Mouse (Mus musculus) lung, adult 2 months (tissue): ENCODE measurements at regions not wholly inside any gene's neighbourhood (a gene's known extent, or its start where the extent isn't known, plus 50 kb on each side); places are given as distances from the start of the nearest gene placed in this dataset.

Experiments
- DNase-seq: peaks from one replicate; pipeline ENCODE4 v3.0.0; 2022
- H3K4me1 ChIP-seq: fragments of 200-500 bp; 2 replicates; pipeline ENCODE4 v1.6.1; 2011; ENCODE audit warnings: low read length; ENCODE audit not compliant: control insufficient read depth, insufficient read depth
- H3K4me3 ChIP-seq: fragments of 200-500 bp; replicated peaks from 2 replicates; pipeline ENCODE3; 2011; ENCODE audit warnings: low read depth, mild to moderate bottlenecking, control low read depth, low read length; ENCODE audit errors: extremely low read depth
- CTCF ChIP-seq: fragments of 200-500 bp; IDR thresholded peaks from 2 replicates; pipeline ENCODE4 v1.5.1; 2011; ENCODE audit warnings: mild to moderate bottlenecking, low read length, control low read depth; ENCODE audit not compliant: insufficient read depth
- POLR2A ChIP-seq: fragments of 200-500 bp; IDR thresholded peaks from 2 replicates; pipeline ENCODE4 v1.6.1; 2011; ENCODE audit warnings: low read depth, mild to moderate bottlenecking, control low read depth, low read length, borderline replicate concordance; ENCODE audit errors: extremely low read depth
- WGBS: fragments of 180-500 bp; shearing (Covaris S2); methylation state at CpG from one replicate; pipeline ENCODE4 v1.1.7; 2018; 5-methylcytosine and 5-hydroxymethylcytosine counted together

DNA sequence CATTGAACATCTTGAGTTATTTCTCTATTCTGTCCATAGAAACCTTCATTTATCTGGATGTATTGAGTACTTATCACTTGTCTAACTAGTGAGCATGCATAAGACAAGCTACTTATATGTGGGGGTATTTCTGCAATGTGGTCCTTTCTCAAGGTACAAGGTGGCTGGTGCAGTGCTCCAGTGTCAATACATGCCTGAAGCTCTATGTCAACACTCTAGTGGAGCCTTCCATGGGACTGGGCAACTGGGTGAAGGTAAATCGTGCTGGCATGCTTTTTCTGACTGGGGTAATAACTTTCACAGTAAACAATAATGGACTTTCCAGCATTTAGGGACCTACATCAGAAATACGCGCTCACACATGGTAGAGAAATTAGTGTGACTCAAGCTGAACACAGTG lies 750.9 kb downstream of the 1700064H15Rik start:
- Histone ChIP-seq H3K4me3 (no peak overlapping the region), H3K4me1 (no peaks in the 10 kb centered on the region)
- WGBS: 76% methylated on average over 3 of the region's 3 CpGs
- no peak for DNase-seq
- TF ChIP-seq POLR2A (no peak), CTCF (no peak)

DNA sequence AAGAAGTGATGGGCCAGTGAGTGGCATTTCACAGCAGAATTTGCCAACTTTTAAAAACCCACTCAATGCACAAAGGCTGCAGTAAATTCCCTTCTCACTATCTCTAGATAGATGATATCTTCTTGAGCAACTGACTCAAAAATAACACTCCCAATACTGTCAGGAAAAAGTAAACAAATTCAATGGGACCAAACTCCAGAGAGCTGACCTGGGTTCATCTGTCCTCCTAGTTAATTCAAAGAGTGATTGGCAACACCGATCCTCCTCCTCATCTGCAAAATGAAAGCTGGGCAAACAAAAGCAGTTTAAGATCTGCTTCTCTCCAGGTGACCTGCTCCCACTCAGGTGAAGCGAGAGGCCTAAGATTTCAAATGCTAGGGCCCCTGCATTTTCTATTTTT lies 747.3 kb downstream of the 1700064H15Rik start:
- DNase-seq: no peak
- WGBS: 60% methylated on average over 2 of the region's 2 CpGs
- TF ChIP-seq CTCF (no peak), POLR2A (no peak)
- Histone ChIP-seq H3K4me3 (no peak overlapping the region), H3K4me1 (no peaks in the 10 kb centered on the region)

DNA sequence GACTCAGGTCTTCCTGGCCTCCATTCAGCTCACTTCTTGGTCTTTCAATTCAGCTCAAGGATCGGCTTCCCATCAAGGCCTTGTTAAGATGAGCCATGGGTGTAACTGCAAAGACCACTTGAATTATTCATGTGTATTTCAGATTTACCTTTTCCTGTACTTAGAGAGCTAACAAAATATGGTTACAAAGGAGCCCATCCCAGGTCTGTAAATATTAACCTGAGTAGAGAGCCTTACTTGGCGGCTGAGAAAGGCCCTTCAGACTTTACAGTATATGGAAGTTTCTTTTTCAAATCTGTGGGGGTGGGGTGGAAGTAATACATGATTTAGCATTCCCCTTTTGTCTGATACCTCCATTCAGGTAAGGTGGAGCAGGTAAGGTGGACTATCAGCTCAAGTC lies 735.7 kb downstream of the 1700064H15Rik start:
- WGBS: 64% methylated on average over 2 of the region's 2 CpGs
- no peak for DNase-seq
- H3K4me3 ChIP-seq: no peak overlapping the region
- TF ChIP-seq CTCF (no peak), POLR2A (no peak)
- H3K4me1 ChIP-seq: no peaks in the 10 kb centered on the region

DNA sequence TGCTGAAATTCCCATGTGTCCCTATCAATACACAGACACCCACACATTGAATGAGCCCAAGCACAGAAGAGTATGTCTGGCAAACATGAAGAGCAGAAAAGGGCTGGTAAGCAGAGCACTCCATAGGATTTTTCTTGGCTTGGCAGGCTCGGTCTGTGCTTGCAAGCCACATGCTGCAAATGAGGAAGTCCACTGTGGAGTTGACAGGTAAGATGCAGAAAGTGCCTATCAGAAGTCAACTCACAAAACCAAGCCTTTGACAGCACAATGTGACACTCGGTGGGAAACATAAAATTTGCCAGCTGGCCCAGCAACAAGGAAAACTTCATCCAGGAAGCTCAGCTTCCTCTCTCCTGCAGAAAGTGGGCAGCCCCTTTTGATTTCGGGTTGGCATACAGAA lies 722.7 kb downstream of the 1700064H15Rik start:
- TF ChIP-seq CTCF (no peak), POLR2A (no peak)
- WGBS: 41% methylated on average over 3 of the region's 3 CpGs
- no peak overlapping the region for H3K4me3 ChIP-seq
- DNase-seq: no peak
- no peaks in the 10 kb centered on the region for H3K4me1 ChIP-seq

DNA sequence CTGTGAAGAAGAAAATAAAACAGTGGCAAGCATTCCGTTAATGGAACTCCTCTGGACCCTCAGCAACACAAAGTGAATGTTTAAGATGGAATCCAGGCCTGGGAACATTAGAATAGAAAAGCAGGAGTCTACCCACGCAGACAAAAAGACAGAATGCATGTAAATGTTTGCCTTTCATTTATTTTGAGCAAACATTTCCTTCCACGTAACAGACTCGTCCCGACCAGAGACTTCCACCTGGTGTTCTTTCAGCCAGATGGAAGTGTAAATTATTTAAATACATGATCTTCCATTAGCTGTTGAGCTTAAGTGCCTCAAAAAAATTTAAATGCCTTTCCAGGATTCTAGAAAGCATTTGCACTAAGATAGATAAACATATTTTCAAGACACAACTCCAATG lies 722.3 kb downstream of the 1700064H15Rik start:
- WGBS: 54% methylated on average over 5 of the region's 5 CpGs
- DNase-seq: no peak
- no peaks in the 10 kb centered on the region for H3K4me1 ChIP-seq
- no peak for TF ChIP-seq POLR2A
- no peak for TF ChIP-seq CTCF
- H3K4me3 ChIP-seq: no peak overlapping the region

DNA sequence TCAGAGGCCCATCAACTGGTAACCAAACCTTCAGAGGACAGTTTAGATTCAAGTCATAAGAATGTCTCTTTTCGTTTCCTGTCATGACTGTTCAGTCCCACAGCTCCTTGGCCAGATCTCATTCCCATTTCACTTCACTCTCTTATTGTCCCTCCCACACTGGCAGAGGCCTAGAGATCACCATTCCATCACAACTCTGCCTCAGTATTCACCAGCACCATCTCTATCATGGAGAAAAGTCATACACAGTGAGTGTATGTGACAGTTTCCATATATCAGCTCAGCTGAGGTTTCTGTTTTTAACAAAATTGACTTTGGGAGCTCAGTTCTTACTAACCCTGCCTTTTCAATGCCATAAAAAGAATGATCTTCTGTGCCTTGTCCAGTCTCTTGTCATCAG lies 719.7 kb downstream of the 1700064H15Rik start:
- TF ChIP-seq CTCF (no peak), POLR2A (no peak)
- WGBS: 70% methylated on average over 1 of the region's 1 CpGs
- DNase-seq: no peak
- no peak overlapping the region for H3K4me3 ChIP-seq
- H3K4me1 ChIP-seq: no peaks in the 10 kb centered on the region

DNA sequence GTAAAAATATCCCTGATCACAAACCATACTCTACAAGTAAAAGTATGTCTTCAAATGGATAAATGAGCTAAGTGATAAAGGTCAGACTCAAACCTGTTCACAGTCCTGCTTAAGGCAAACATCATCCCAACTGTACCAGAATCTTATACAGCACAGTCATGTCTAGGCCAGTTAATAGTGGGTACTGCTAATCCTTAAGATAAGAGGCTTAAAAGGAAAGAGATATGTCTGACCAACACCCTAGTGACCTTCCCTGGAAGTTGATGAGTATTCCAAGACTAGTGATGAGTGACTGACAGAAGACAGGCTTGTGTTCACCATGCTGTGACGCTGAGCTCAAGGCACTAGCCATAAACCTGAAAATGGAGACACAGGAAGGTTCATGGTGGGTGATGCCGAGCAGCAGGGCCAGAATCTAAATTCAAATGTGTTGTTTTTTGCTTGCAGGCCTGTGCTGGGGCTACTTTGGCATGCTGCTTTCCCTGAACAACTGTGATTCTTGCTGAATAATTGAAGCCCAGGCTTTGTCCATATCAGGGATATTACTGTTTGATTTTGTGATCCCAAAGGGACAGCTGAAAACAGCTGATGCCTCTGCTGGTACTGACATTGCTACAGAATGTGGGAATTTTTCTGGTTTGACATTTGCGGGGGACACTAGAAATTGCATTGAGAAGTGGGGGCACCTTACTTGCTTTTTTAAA lies 699.9 kb downstream of the 1700064H15Rik start:
- TF ChIP-seq CTCF: no peak
- H3K4me1 ChIP-seq: no peaks in the 10 kb centered on the region
- DNase-seq: no peak
- no peak overlapping the region for H3K4me3 ChIP-seq
- 79% methylated on average over 3 of the region's 3 CpGs for WGBS

DNA sequence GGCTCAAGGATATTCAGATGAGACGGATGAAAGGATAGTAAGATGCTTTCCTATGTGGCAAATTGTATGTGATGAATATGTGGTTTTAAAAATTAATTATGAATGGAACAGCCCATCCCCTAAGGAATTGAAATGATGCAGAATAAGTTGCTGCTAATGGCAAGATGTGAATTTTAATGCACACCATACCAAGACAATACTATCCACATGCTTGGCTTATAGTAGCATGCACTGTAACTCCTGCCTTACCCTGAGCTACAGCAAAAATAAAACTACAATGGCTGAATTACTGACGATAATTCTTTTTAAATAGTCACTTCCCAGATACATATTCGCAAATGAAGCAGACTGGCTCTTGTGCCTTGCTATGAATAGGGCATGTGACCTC lies 699.4 kb downstream of the 1700064H15Rik start:
- DNase-seq: no peak
- TF ChIP-seq POLR2A (no peak), CTCF (no peak)
- H3K4me3 ChIP-seq: no peak overlapping the region
- no peaks in the 10 kb centered on the region for H3K4me1 ChIP-seq
- 89% methylated on average over 3 of the region's 3 CpGs for WGBS

DNA sequence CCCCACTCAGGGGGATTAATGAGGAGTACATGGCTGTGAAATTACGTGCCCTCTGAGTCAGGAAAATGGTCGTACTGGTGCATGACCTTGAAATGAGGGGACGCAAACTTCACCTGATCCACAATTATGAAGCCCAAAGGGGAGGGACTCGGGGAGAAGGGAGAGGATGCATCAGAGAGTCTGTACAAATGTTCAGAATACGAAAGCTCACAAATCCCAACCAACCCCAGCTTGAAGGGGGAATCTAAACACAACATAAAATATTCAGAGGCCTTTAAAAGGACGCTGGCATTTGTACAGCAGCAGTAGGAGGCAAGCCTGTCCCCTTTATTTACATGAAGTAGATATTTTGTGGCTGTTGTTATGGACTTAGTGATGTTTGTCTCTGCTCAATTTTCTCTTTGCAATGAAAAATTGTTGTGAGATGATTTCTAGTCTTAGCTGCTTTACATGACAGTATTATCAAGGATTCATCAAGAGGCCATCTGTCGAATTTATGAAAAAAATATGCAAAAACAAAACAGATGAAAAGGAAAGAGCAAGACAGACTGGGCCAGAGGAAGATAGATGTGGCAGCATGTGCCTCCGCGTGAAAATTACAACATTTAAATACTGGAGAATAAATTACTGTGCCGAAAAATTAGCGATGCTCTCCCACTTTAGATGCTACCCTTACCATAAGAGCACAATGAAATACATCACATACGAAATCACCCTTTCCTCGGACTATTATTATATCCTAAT lies 695.3 kb downstream of the 1700064H15Rik start:
- DNase-seq: no peak
- no peak overlapping the region for H3K4me3 ChIP-seq
- whole genome bisulfite sequencing: 73% methylated on average over 13 of the region's 13 CpGs
- no peak for TF ChIP-seq CTCF
- no peak for TF ChIP-seq POLR2A
- H3K4me1 ChIP-seq: no peaks in the 10 kb centered on the region

DNA sequence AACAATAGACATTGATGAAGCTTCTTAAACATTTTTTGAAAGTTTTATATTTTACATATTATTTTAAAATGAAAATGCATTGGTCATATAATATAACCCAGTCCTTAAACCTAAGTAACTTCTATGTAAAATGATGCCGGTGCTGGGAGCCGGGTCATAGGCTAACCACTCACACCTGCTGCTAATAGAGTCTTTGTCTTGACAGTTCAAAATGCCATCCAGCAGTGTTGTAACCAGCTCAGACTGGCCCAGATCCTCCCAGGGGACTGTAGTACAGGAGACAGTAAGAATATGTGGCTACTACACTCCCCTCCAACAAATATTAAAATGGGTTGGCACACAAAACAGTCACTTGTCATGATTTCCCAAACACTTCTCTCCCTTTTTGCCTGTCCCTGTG lies 693.6 kb downstream of the 1700064H15Rik start:
- WGBS: 94% methylated on average over 2 of the region's 2 CpGs
- no peak for TF ChIP-seq CTCF
- TF ChIP-seq POLR2A: no peak
- no peak overlapping the region for H3K4me3 ChIP-seq
- H3K4me1 ChIP-seq: no peaks in the 10 kb centered on the region
- no peak for DNase-seq
